Mouse (Mus musculus) myocyte (in vitro differentiated cells): ENCODE results near the gene Ubqln4. TPM values are rescaled to one million over a fixed set of nuclear protein-coding genes. Genes with fewer than 3 reads are reported as not detected.

ENCODE experiments used
- H3K27me3 ChIP-seq: one replicate; pipeline ENCODE4 v1.6.1; 2011; ENCODE audit not compliant: control insufficient read depth, insufficient read depth, insufficient read length
- H3K36me3 ChIP-seq: one replicate; pipeline ENCODE4 v1.6.1; 2011; ENCODE audit not compliant: control insufficient read depth, insufficient read depth
- H3K4me2 ChIP-seq: one replicate; pipeline ENCODE4 v1.6.1; 2011; ENCODE audit warnings: low read depth, control low read depth
- H3K4me3 ChIP-seq: one replicate; pipeline ENCODE4 v1.5.1; 2011; ENCODE audit warnings: mild to moderate bottlenecking, control low read depth, moderate library complexity
- H3K79me2 ChIP-seq: one replicate; pipeline ENCODE4 v1.6.1; 2011; ENCODE audit not compliant: control insufficient read depth, insufficient read depth
- H3ac ChIP-seq: one replicate; pipeline ENCODE4 v1.6.1; 2011; ENCODE audit not compliant: control insufficient read depth, insufficient read length
- CEBPB ChIP-seq: IDR thresholded peaks from 2 replicates; pipeline ENCODE4 v1.6.1; 2011; ENCODE audit warnings: mild to moderate bottlenecking, moderate library complexity; ENCODE audit not compliant: poor library complexity, insufficient read depth, severe bottlenecking
- E2F4 ChIP-seq: IDR thresholded peaks from one replicate; pipeline ENCODE4 v1.6.1; 2011; ENCODE audit warnings: mild to moderate bottlenecking, control low read depth, moderate library complexity; ENCODE audit not compliant: insufficient read depth
- MAX ChIP-seq: IDR thresholded peaks from one replicate; pipeline ENCODE4 v1.6.1; 2011; ENCODE audit warnings: low read depth, mild to moderate bottlenecking, control low read depth
- MYOD1 ChIP-seq, 3 experiments: IDR thresholded peaks; one replicate each; pipeline ENCODE4 v1.6.1; 2011; ENCODE audit warnings: control low read depth in 2 of 3, low read depth in 2 of 3, mild to moderate bottlenecking in 2 of 3, moderate library complexity in 1 of 3; ENCODE audit not compliant: insufficient read length in 2 of 3, control insufficient read depth in 1 of 3
- MYOG ChIP-seq, 3 experiments: IDR thresholded peaks; one replicate each; pipeline ENCODE4 v1.6.1; 2011; ENCODE audit warnings: control low read depth in 2 of 3, low read depth in 2 of 3, mild to moderate bottlenecking in 2 of 3; ENCODE audit not compliant: insufficient read length in 2 of 3, control insufficient read depth in 1 of 3, insufficient read depth in 1 of 3
- POLR2A ChIP-seq: IDR thresholded peaks from one replicate; pipeline ENCODE4 v1.6.1; 2011; ENCODE audit warnings: low read depth, mild to moderate bottlenecking, control low read depth, moderate library complexity; ENCODE audit not compliant: insufficient read length
- POLR2AphosphoS2 ChIP-seq: IDR thresholded peaks from one replicate; pipeline ENCODE4 v1.6.1; 2011; ENCODE audit warnings: low read depth, control low read depth; ENCODE audit not compliant: insufficient read length
- REST ChIP-seq: IDR thresholded peaks from one replicate; pipeline ENCODE4 v1.6.1; 2011; ENCODE audit warnings: mild to moderate bottlenecking, control low read depth, moderate library complexity; ENCODE audit not compliant: insufficient read depth, insufficient read length
- SRF ChIP-seq: IDR thresholded peaks from one replicate; pipeline ENCODE4 v1.6.1; 2011; ENCODE audit warnings: low read depth; ENCODE audit not compliant: control insufficient read depth, insufficient read length
- TCF12 ChIP-seq: IDR thresholded peaks from one replicate; pipeline ENCODE4 v1.6.1; 2011; ENCODE audit warnings: mild to moderate bottlenecking, control low read depth; ENCODE audit not compliant: poor library complexity, insufficient read depth, severe bottlenecking
- TCF3 ChIP-seq: IDR thresholded peaks from one replicate; pipeline ENCODE4 v1.6.1; 2011; ENCODE audit warnings: low read depth, control low read depth; ENCODE audit not compliant: insufficient read length
- USF1 ChIP-seq: IDR thresholded peaks from one replicate; pipeline ENCODE4 v1.6.1; 2011; ENCODE audit warnings: low read depth, mild to moderate bottlenecking, control low read depth, moderate library complexity
- polyA plus RNA-seq: library from polyadenylated mRNA; unstranded; fragments of >200 nt; fragmentation: generic; extraction: Trizol; gene quantifications from one replicate; pipeline ENCODE4 v1.2.1, GENCODE M21; 2012; ENCODE audit warnings: missing spikeins

The Ubqln4 gene
- polyA plus RNA-seq, 1 experiment, result 44.9 TPM

- TF ChIP-seq POLR2AphosphoS2, result no peak
- TF ChIP-seq USF1, result no peak
- no peak for TF ChIP-seq TCF12
- TF ChIP-seq CEBPB, result no peak
- no peak for TF ChIP-seq E2F4
- TF ChIP-seq SRF, result no peak
- TF ChIP-seq POLR2A, result no peak
- no peak for TF ChIP-seq MYOG (IDR thresholded peaks at IDR 0.05; ENCODE audit: control insufficient read depth in 1 of 3, insufficient read depth in 1 of 3, insufficient read length in 2 of 3, low read depth in 2 of 3)
- TF ChIP-seq REST, result no peak
- TF ChIP-seq TCF3, result no peak
- no peak for TF ChIP-seq MYOD1 (IDR thresholded peaks at IDR 0.05; ENCODE audit: control insufficient read depth in 1 of 3, insufficient read length in 2 of 3, low read depth in 2 of 3)
- no peak for TF ChIP-seq MAX
- Histone ChIP-seq H3K36me3 (no peaks in the 10 kb centered on the region), H3K4me3 (peak within 1 kb of the TSS; percentile 97), H3K79me2 (peaks cover 45% of the 10 kb centered on the region), H3K27me3 (no peaks in the 10 kb centered on the region), H3K4me2 (peak within 1 kb of the TSS; percentile 92), H3ac (peak within 1 kb of the TSS; percentile 72)
Measured at GRCm38 (mm10) chr3:88532299-88532674, 21.3 kb upstream of the Ubqln4 start, which contains the start of gene Mex3a. Gene Mex3a, plus strand, starts transcription at chr3:88532395.

GRCm38 (mm10) chr3:88532689-88533511 is 20.7 kb upstream of the Ubqln4 start:
- Histone ChIP-seq H3K36me3 (no peaks in the 10 kb centered on the region), H3K4me2 (peak overlapping the region; percentile 87), H3ac (peak overlapping the region; percentile 72), H3K79me2 (peaks cover 45% of the 10 kb centered on the region), H3K4me3 (peak overlapping the region; percentile 97), H3K27me3 (no peaks in the 10 kb centered on the region)
- TF ChIP-seq POLR2AphosphoS2 (peak; percentile 53), POLR2A (peak; percentile 52), CEBPB (no peak)

DNA sequence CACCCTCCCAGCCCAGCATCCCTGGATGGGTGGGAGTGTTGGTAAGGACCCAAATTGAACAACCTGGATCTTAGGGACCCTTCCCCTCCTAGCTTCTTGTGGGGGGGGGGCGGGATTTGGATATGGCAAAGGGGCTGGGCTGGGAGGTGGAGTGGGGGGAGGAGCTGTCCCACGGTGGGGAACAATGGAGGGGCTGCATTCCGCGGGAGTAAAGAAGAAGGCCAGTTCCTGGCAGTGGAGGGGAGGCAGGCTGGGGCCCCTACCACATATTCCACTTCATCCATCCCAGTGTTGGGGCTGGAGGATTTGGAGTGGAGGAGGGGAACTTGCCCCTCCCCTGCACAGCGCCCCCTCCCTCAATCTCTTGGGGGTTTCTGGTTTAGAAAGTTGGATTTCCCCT is 19.9 kb upstream of the Ubqln4 start:
- H3K79me2 ChIP-seq, result peaks cover 45% of the 10 kb centered on the region
- no peaks in the 10 kb centered on the region for H3K36me3 ChIP-seq
- peak overlapping the region; percentile 87 for H3K4me2 ChIP-seq
- no peaks in the 10 kb centered on the region for H3K27me3 ChIP-seq
- peak overlapping the region; percentile 97 for H3K4me3 ChIP-seq
- no peak overlapping the region for H3ac ChIP-seq
- no peak for TF ChIP-seq MAX

- Histone ChIP-seq H3K4me3 (no peak overlapping the region), H3ac (no peak overlapping the region), H3K27me3 (no peaks in the 10 kb centered on the region), H3K36me3 (no peaks in the 10 kb centered on the region), H3K4me2 (no peak overlapping the region), H3K79me2 (peaks cover 36% of the 10 kb centered on the region)
- TF ChIP-seq TCF12 (no peak), USF1 (no peak)
Measured at GRCm38 (mm10) chr3:88535005-88535404, 18.6 kb upstream of the Ubqln4 start.

GRCm38 (mm10) chr3:88535527-88535926 is 18.0 kb upstream of the Ubqln4 start:
- TF ChIP-seq REST, result no peak
- TF ChIP-seq TCF3, result no peak
- TF ChIP-seq MYOD1 (IDR thresholded peaks at IDR 0.05; ENCODE audit: control insufficient read depth in 1 of 3, insufficient read length in 2 of 3, low read depth in 2 of 3), result no peak
- TF ChIP-seq TCF12, result no peak
- no peak for TF ChIP-seq POLR2A
- TF ChIP-seq SRF, result no peak
- TF ChIP-seq MAX, result no peak
- TF ChIP-seq USF1, result no peak
- TF ChIP-seq E2F4, result no peak
- no peak for TF ChIP-seq MYOG (IDR thresholded peaks at IDR 0.05; ENCODE audit: control insufficient read depth in 1 of 3, insufficient read depth in 1 of 3, insufficient read length in 2 of 3, low read depth in 2 of 3)
- no peak for TF ChIP-seq POLR2AphosphoS2

More at GRCm38 (mm10) chr3:88535527-88535926, 18.0 kb upstream of the Ubqln4 start:
- H3K36me3 ChIP-seq, result no peaks in the 10 kb centered on the region
- H3ac ChIP-seq, result no peak overlapping the region
- H3K27me3 ChIP-seq, result no peaks in the 10 kb centered on the region
- no peak overlapping the region for H3K4me2 ChIP-seq
- H3K4me3 ChIP-seq, result no peak overlapping the region
- peaks cover 34% of the 10 kb centered on the region for H3K79me2 ChIP-seq
